Mouse (Mus musculus): ENCODE measurements at regions not wholly inside any gene's neighbourhood (a gene's known extent, or its start where the extent isn't known, plus 50 kb on each side); places are given as distances from the start of the nearest gene placed in this dataset.

DNA sequence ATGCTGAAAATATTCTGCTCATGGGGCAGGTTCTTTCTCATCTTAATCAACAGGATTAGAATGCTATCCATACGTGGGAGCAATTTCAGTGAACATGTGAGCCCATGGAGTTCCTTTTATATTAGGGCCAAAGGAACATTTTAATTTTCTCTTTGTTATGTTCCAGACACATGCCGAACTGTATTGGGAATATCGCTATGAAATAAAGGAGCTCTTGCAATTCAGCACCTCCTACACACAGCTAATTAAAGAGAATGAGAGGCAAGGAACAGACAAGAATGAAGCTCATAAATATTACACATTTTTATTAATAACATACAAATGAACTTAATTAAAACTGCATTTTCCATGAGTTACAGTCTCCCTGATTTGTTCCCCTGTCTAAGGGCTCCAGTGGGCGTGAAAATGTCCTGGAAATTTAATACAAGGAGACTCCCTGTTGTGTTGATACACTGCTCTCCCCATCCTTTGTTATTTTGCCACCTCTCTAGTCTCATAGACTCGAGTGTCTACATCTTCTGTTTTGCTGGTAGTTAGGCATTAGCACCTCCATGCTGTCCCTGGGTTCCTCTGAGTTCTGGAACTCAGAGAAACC, 205.5 kb downstream of the Phlda1 start:
- TF ChIP-seq CTCF (IDR thresholded peaks at IDR 0.05; ENCODE audit: low read depth) = no peak
- TF ChIP-seq EP300 (IDR thresholded peaks at IDR 0.05; ENCODE audit: low read depth) = no peak

All from heart, postnatal 0 days (tissue).